Mouse (Mus musculus): Measurements from ENCODE around the gene Krtap19-3. TPM values are rescaled to one million over a fixed set of nuclear protein-coding genes. Genes with fewer than 3 reads are reported as not detected.

The Krtap19-3 gene
- not detected in 2 replicates for polyA plus RNA-seq (2021; fragmentation: Nextera tagmentation)
- long read RNA-seq, experiment 1: 0 reads
- long read RNA-seq, experiment 2: 0 reads

GRCm38 (mm10) chr16:88877938-88878337 is at the start of gene Krtap19-3:
Gene Krtap19-3 (minus strand): TSS chr16:88878038.

GRCm38 (mm10) chr16:88896357-88896756 is 18.5 kb upstream of the Krtap19-3 start, which contains the start of gene Krtap19-5:
Gene Krtap19-5 (minus strand): TSS chr16:88896457.

DNA sequence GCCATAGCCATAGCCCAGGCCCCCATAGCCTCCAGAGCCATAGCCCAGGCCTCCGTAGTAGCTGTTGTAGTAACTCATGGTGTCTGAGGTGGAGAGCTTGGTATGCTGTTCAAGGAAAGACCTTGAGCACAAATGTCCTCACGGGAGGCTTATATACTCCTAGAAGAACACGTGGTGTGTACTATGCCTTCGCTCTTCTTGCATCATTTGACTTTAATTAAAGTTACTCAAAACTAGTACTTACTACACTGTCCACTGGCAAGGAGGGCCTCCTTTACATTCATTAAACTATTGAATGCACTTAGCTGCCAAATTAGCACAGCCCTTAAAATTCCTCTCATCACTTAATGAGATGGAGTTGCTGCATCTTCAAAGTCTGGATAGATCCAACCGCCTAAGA is 7.2 kb upstream of the Krtap19-3 start, which contains the start of gene Krtap19-4:
Gene Krtap19-4, minus strand, starts transcription at position 101 of the 400 bp plus-strand sequence.

DNA sequence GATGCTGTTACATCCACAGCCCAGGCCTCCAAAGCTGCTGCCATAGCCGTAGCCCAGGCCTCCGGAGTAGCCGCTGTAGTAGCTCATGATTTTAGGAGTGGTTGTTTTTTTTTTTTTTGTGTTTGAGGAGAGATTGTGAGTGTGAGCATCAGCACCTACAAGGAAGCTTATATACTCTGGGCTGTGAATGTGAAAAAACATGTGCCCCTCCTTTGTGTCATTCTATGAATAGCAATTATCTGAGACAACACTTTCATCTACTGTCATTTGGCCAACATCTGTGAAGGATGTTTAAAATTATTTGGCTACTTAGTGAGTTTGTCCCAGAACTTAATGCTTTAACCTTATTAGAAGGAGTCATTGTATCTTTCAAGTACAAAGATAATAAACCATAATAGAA is 3.7 kb downstream of the Krtap19-3 start, which contains the start of gene Krtap19-2:
Gene Krtap19-2, minus strand, starts transcription at position 101 of the 400 bp plus-strand sequence.

GRCm38 (mm10) chr16:88869311-88869710 is 8.5 kb downstream of the Krtap19-3 start, which contains the start of gene Krtap19-1:
Gene Krtap19-1 (minus strand): TSS chr16:88869411.

Other genes starting within 250 kb of the Krtap19-3 start
- gene Krtap26-1, start 230.2 kb downstream of the Krtap19-3 start, polyA plus RNA-seq (2021; fragmentation: Nextera tagmentation): not detected in 2 replicates
- gene Krtap27-1, start 206.4 kb downstream of the Krtap19-3 start, polyA plus RNA-seq (2021; fragmentation: Nextera tagmentation): not detected in 2 replicates
- gene 2310061N02Rik, start 170.1 kb downstream of the Krtap19-3 start, polyA plus RNA-seq (2021; fragmentation: Nextera tagmentation): not detected in 2 replicates
- gene Krtap13-1, start 149.2 kb downstream of the Krtap19-3 start, polyA plus RNA-seq (2021; fragmentation: Nextera tagmentation): not detected in 2 replicates
- not detected in 2 replicates for gene Krtap13, start 126.4 kb downstream of the Krtap19-3 start, polyA plus RNA-seq (2021; fragmentation: Nextera tagmentation)
- gene 2310034C09Rik, start 119.2 kb downstream of the Krtap19-3 start, polyA plus RNA-seq (2021; fragmentation: Nextera tagmentation): not detected in 2 replicates
- not detected in 2 replicates for gene 2310057N15Rik, start 103.8 kb downstream of the Krtap19-3 start, polyA plus RNA-seq (2021; fragmentation: Nextera tagmentation)
- not detected in 2 replicates for gene Gm5965, start 100.1 kb downstream of the Krtap19-3 start, polyA plus RNA-seq (2021; fragmentation: Nextera tagmentation)
- gene Gm20741, start 65.8 kb downstream of the Krtap19-3 start, polyA plus RNA-seq (2021; fragmentation: Nextera tagmentation): not detected in 2 replicates
- gene Krtap15, start 57.8 kb downstream of the Krtap19-3 start, polyA plus RNA-seq (2021; fragmentation: Nextera tagmentation): not detected in 2 replicates
- not detected in 2 replicates for gene Krtap14, start 51.9 kb downstream of the Krtap19-3 start, polyA plus RNA-seq (2021; fragmentation: Nextera tagmentation)
- gene Krtap19-1, start 8.6 kb downstream of the Krtap19-3 start, polyA plus RNA-seq (2021; fragmentation: Nextera tagmentation): not detected in 2 replicates
- not detected in 2 replicates for gene Krtap19-2, start 3.8 kb downstream of the Krtap19-3 start, polyA plus RNA-seq (2021; fragmentation: Nextera tagmentation)
- not detected in 2 replicates for gene Krtap19-4, start 7.1 kb upstream of the Krtap19-3 start, polyA plus RNA-seq (2021; fragmentation: Nextera tagmentation)
- not detected in 2 replicates for gene Krtap19-5, start 18.4 kb upstream of the Krtap19-3 start, polyA plus RNA-seq (2021; fragmentation: Nextera tagmentation)
- gene Krtap19-9b, start 54.2 kb upstream of the Krtap19-3 start, polyA plus RNA-seq (2021; fragmentation: Nextera tagmentation): not detected in 2 replicates
- gene Krtap16-3, start 84.8 kb upstream of the Krtap19-3 start, polyA plus RNA-seq (2021; fragmentation: Nextera tagmentation): not detected in 2 replicates
- not detected in 2 replicates for gene Krtap22-2, start 132.7 kb upstream of the Krtap19-3 start, polyA plus RNA-seq (2021; fragmentation: Nextera tagmentation)
- gene Gm10229, start 137.2 kb upstream of the Krtap19-3 start, polyA plus RNA-seq (2021; fragmentation: Nextera tagmentation): not detected in 2 replicates
- gene Krtap6-1, start 153.7 kb upstream of the Krtap19-3 start, polyA plus RNA-seq (2021; fragmentation: Nextera tagmentation): not detected in 2 replicates
- gene Gm10228, start 163.4 kb upstream of the Krtap19-3 start, polyA plus RNA-seq (2021; fragmentation: Nextera tagmentation): not detected in 2 replicates
- not detected in 2 replicates for gene Krtap6-5, start 169.8 kb upstream of the Krtap19-3 start, polyA plus RNA-seq (2021; fragmentation: Nextera tagmentation)
- not detected in 2 replicates for gene 1110025L11Rik, start 186.0 kb upstream of the Krtap19-3 start, polyA plus RNA-seq (2021; fragmentation: Nextera tagmentation)
- not detected in 2 replicates for gene Krtap6-3, start 206.0 kb upstream of the Krtap19-3 start, polyA plus RNA-seq (2021; fragmentation: Nextera tagmentation)

Data from left cerebral cortex, adult 6 months (tissue).